Mouse (Mus musculus) G1E (cell line): ENCODE measurements around the gene Med13l. TPM values are rescaled to one million over a fixed set of nuclear protein-coding genes. Genes with fewer than 3 reads are reported as not detected.

Experiments
- ATAC-seq: 2 replicates; pipeline ENCODE4 v1.8.0; 2016; ENCODE audit warnings: mild to moderate bottlenecking; ENCODE audit not compliant: insufficient number of reproducible peaks, poor library complexity, low FRiP score, severe bottlenecking; ENCODE audit errors: extremely low read depth
- DNase-seq: peaks from one replicate; pipeline ENCODE4 v3.0.0; 2012; ENCODE audit warnings: low spot score
- H3K27me3 ChIP-seq: 2 replicates; pipeline ENCODE4 v1.6.1; 2012; ENCODE audit warnings: mild to moderate bottlenecking, low read length, inconsistent platforms; ENCODE audit not compliant: insufficient read depth
- H3K36me3 ChIP-seq: replicated peaks from 2 replicates; pipeline ENCODE3; 2012; ENCODE audit warnings: mild to moderate bottlenecking, inconsistent platforms
- H3K4me1 ChIP-seq: 2 replicates; pipeline ENCODE4 v1.6.1; 2012; ENCODE audit warnings: low read depth, low read length, inconsistent platforms, mixed read lengths; ENCODE audit not compliant: insufficient read depth
- H3K4me3 ChIP-seq: 2 replicates; pipeline ENCODE4 v1.5.1; 2012; ENCODE audit warnings: low read depth, mild to moderate bottlenecking, inconsistent platforms, low read length, moderate library complexity, mixed read lengths
- H3K9me3 ChIP-seq: replicated peaks from 2 replicates; pipeline ENCODE4 v1.6.1; 2012; ENCODE audit warnings: inconsistent platforms
- CTCF ChIP-seq: IDR thresholded peaks from 2 replicates; pipeline ENCODE4 v1.5.1; 2012; ENCODE audit warnings: low read depth, low read length, inconsistent platforms, mixed read lengths
- GATA1 ChIP-seq: IDR thresholded peaks from 2 replicates; pipeline ENCODE4 v1.6.1; 2012; ENCODE audit warnings: borderline replicate concordance, low read length, inconsistent platforms, mixed read lengths
- GATA2 ChIP-seq: IDR thresholded peaks from 2 replicates; pipeline ENCODE4 v1.6.1; 2012; ENCODE audit warnings: low read depth, low read length, inconsistent platforms, borderline replicate concordance
- POLR2AphosphoS5 ChIP-seq: IDR thresholded peaks from 2 replicates; pipeline ENCODE4 v1.6.1; 2012; ENCODE audit warnings: low read depth, low read length, inconsistent platforms; ENCODE audit not compliant: insufficient replicate concordance
- TAL1 ChIP-seq: conservative IDR thresholded peaks from 2 replicates; pipeline ENCODE4 v1.6.1; 2012; ENCODE audit warnings: low read depth, low read length, inconsistent platforms, mixed read lengths
- polyA plus RNA-seq: library from polyadenylated mRNA; stranded (reverse); fragments of >175 nt; gene quantifications from 2 replicates; pipeline ENCODE4 v1.2.3, GENCODE M21; 2012
- total RNA-seq, 2 experiments: library from RNA; stranded (forward) in 1 of 2; stranded (reverse) in 1 of 2; fragments of 200-1000 nt in 1 of 2; fragments of >200 nt in 1 of 2; fragmentation: Nextera tagmentation in 1 of 2; gene quantifications; 2 replicates each; pipeline ENCODE4 v1.2.3; 2014 to 2017

Med13l gene
- total and polyA plus RNA-seq, 3 experiments: 16.8 to 91.7 (median 17.9) TPM

- Histone ChIP-seq H3K9me3 (no peaks in the 10 kb centered on the region), H3K4me1 (peaks cover 27% of the 10 kb centered on the region), H3K4me3 (no peak overlapping the region), H3K27me3 (no peaks in the 10 kb centered on the region), H3K36me3 (peaks cover 43% of the 10 kb centered on the region)
- no peak for ATAC-seq
- DNase-seq: no peak
- no peak for TF ChIP-seq CTCF
- TF ChIP-seq TAL1: no peak
- no peak for TF ChIP-seq GATA2
- no peak for TF ChIP-seq POLR2AphosphoS5
- no peak for TF ChIP-seq GATA1
These were observed 63.3 kb downstream of the Med13l start for GRCm38 (mm10) chr5:118623797-118624196.

GRCm38 (mm10) chr5:118627630-118628029 is 67.2 kb downstream of the Med13l start:
- TF ChIP-seq CTCF (no peak), TAL1 (no peak), POLR2AphosphoS5 (no peak), GATA2 (no peak), GATA1 (no peak)
- Histone ChIP-seq H3K9me3 (no peaks in the 10 kb centered on the region), H3K36me3 (peaks cover 39% of the 10 kb centered on the region), H3K4me1 (peaks cover 40% of the 10 kb centered on the region), H3K27me3 (no peaks in the 10 kb centered on the region), H3K4me3 (no peak overlapping the region)
- DNase-seq (no peak), ATAC-seq (no peak)

- Histone ChIP-seq H3K36me3 (peaks cover 39% of the 10 kb centered on the region), H3K4me1 (peaks cover 46% of the 10 kb centered on the region)
- ATAC-seq: no peak
These were observed 67.7 kb downstream of the Med13l start for GRCm38 (mm10) chr5:118628211-118628610.

GRCm38 (mm10) chr5:118632346-118632745 is 71.9 kb downstream of the Med13l start:
- no peak for DNase-seq
- ATAC-seq: no peak
- TF ChIP-seq TAL1: no peak
- TF ChIP-seq CTCF: no peak
- no peak for TF ChIP-seq GATA2
- no peak for TF ChIP-seq POLR2AphosphoS5
- no peak for TF ChIP-seq GATA1
- Histone ChIP-seq H3K4me3 (no peak overlapping the region), H3K9me3 (no peaks in the 10 kb centered on the region), H3K4me1 (peaks cover 72% of the 10 kb centered on the region), H3K36me3 (peaks cover 44% of the 10 kb centered on the region), H3K27me3 (no peaks in the 10 kb centered on the region)

More at GRCm38 (mm10) chr5:118628211-118628610, 67.7 kb downstream of the Med13l start:
- Histone ChIP-seq H3K27me3 (no peaks in the 10 kb centered on the region), H3K9me3 (no peaks in the 10 kb centered on the region), H3K4me3 (no peak overlapping the region)
- TF ChIP-seq CTCF (no peak), GATA1 (no peak), POLR2AphosphoS5 (no peak)
- no peak for DNase-seq

- no peak overlapping the region; the same call in 1 of the 2 replicates for H3K4me3 ChIP-seq
- peaks cover 46% of the 10 kb centered on the region for H3K36me3 ChIP-seq
- no peaks in the 10 kb centered on the region for H3K9me3 ChIP-seq
- no peak for ATAC-seq
- no peak for DNase-seq
- H3K4me1 ChIP-seq: peaks cover 74% of the 10 kb centered on the region
- TF ChIP-seq POLR2AphosphoS5: no peak
- TF ChIP-seq CTCF: no peak
- TF ChIP-seq TAL1: no peak
- no peak for TF ChIP-seq GATA2
- TF ChIP-seq GATA1: no peak
- H3K27me3 ChIP-seq: no peaks in the 10 kb centered on the region
These were observed 72.6 kb downstream of the Med13l start for GRCm38 (mm10) chr5:118633106-118633505.

- ATAC-seq: no peak
- TF ChIP-seq GATA2 (no peak), CTCF (no peak), GATA1 (no peak), POLR2AphosphoS5 (no peak), TAL1 (no peak)
These were observed 75.2 kb downstream of the Med13l start for GRCm38 (mm10) chr5:118635476-118636187.

More at GRCm38 (mm10) chr5:118635476-118636187, 75.2 kb downstream of the Med13l start:
- H3K4me3 ChIP-seq: no peak overlapping the region
- no peak for DNase-seq
- H3K9me3 ChIP-seq: no peaks in the 10 kb centered on the region
- no peaks in the 10 kb centered on the region for H3K27me3 ChIP-seq
- peaks cover 43% of the 10 kb centered on the region for H3K36me3 ChIP-seq
- peaks cover 73% of the 10 kb centered on the region for H3K4me1 ChIP-seq
